Mouse (Mus musculus): ENCODE measurements around the gene Igsf21. TPM values are rescaled to one million over a fixed set of nuclear protein-coding genes. Genes with fewer than 3 reads are reported as not detected.

Igsf21 gene
- total RNA-seq, 2 experiments from 2014 or later = 4.5 to 5.9 TPM

GRCm38 (mm10) chr4:140000911-140001310 lies 245.7 kb downstream of the Igsf21 start:
- DNase-seq (ENCODE audit: low spot score in 2 of 2) = no peak

GRCm38 (mm10) chr4:139999033-139999432 lies 247.6 kb downstream of the Igsf21 start:
- no peak for DNase-seq (ENCODE audit: low spot score in 2 of 2)

GRCm38 (mm10) chr4:139995659-139996058 lies 250.9 kb downstream of the Igsf21 start:
- no peak for DNase-seq (ENCODE audit: low spot score in 2 of 2)

GRCm38 (mm10) chr4:139993111-139993755 lies 253.4 kb downstream of the Igsf21 start:
- no peak for DNase-seq (ENCODE audit: low spot score in 2 of 2)

- DNase-seq (ENCODE audit: low spot score in 2 of 2) = no peak
Observed at GRCm38 (mm10) chr4:139986913-139987312, 259.7 kb downstream of the Igsf21 start.

- DNase-seq (ENCODE audit: low spot score in 2 of 2) = no peak
Observed at GRCm38 (mm10) chr4:139978716-139979115, 267.9 kb downstream of the Igsf21 start.

- DNase-seq (ENCODE audit: low spot score in 2 of 2) = no peak
Observed at GRCm38 (mm10) chr4:139977308-139977781, 269.2 kb downstream of the Igsf21 start.

Data from adrenal gland, postnatal 4 days (tissue).